Mouse (Mus musculus) urinary bladder, postnatal 25 days (tissue): ENCODE results near the gene She.
A peak's percentile ranks its signal among the peaks of the same experiment; 100 is the strongest.
"Not testable (repeated sequence)": the region's sequence is repeated elsewhere in the genome, so short reads cannot be mapped to it uniquely, and the experiment has no call there.

Experiments used
- DNase-seq: peaks from one replicate; pipeline ENCODE4 v3.0.0; 2022; ENCODE audit warnings: low spot score

The She gene

DNA sequence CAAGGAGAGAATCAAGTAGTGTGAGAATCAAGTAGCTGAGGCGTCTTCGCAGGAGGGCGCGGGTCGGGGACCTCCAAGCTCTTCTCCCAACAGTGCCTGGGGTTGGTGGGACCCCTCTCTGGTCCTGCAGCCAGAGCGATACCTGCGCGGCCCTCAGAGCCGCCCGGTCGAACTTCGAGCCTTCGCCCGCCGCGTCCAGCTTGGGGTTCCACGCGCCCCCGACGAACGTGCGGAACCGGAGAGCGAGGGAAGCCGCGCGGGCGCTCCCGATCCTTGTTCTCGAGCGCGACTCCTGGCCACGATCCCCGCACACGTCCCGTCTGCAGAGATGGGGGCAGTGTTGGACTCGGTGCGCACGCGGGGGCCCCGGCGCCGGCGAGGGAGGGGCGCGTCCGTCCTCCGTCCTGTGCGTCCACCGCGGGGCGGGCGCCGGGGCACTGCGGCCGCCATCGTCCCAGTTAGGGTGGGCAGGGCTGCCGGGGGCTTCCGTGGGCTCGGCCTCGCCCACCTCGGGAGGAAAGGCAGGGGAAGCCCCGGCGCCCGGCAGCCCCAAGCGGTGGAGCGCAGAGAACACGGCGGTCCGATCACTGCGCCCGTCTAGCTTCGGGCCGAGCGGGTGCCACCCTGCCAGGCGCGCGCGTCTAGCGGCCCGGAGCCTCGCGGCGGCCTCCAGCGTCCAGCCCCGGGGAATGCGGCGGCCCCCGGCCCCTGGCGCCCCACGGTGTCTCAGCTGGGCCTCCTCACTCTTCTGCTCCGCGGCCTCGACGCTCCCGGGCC lies at the start of gene She:
Gene She, plus strand, starts transcription at position 556 of the 777 bp plus-strand sequence.
- no peak for DNase-seq

DNA sequence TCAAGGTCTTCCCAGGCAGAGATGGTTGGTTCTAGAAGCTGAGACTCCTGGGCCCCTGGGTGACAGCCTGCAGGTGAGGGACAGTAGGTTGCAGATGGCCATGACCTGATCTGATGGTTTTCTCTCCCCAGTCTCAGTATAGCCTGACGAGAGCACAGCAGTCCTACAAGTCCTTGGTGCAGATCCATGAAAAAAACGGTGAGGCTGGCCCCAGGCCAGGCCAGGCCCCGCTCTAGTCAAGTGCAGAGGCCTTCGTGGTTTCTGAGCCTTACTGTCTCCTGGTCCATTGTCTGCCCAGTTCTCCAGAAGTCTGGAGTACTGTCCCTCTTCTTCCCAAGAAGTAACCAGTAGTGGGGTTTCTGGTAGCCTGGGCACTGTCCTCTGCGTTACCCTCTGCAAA lies 49.5 kb upstream of the She start:
- DNase-seq: no peak

- DNase-seq: peak; percentile 73
These were observed 46.0 kb upstream of the She start for GRCm38 (mm10) chr3:89784991-89785753.

DNA sequence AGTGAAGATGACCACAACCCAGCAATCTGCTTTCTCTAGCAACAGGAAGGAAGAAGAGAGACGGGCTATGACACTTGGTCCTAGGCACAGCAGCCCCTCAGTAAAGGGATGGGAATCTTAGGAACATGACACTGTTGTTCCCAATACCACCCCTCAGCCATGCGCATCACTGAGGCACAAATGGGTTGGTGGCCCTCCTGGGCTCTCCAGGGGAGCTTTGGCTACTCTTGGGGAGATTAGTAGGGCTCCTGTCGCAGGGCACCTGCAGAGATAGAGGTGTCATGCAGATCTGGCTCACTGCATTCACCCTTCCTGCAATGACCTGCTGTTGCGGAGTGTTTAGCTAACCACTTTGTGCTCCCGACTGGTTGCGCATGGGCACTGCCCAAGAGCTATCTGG lies 44.9 kb upstream of the She start:
- DNase-seq: no peak

DNA sequence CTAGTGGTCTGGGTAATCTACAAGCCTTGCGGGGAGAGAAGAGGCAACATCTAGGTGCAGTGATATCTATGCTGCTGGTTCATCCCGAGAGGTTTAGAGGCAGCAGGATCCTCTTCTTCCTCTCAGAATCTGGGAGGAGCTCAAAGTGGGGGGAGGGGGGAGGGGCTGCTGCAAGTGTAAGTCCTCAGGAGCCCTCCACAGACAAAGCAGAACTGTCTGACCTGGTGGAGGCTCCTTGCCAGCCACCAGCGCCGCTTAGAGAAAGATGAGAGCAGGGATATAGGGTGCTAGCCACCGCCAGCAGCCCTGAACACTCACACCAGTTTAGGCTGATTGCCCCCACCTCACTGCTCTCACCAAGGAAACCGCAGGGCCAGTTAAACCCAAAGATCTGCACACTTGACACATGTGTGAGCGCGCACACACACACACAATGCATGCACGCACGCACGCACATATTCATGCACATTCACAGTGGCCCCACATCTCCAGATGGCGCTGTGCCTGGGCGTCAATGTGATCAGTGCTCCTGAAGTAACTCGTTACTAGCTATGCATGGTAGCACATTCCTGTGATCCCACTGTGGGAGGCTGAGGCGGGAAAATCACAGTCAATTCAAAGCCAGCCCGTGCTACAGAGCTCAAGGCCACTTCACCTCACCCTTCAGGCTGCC lies 42.4 kb upstream of the She start:
- DNase-seq: no peak

DNA sequence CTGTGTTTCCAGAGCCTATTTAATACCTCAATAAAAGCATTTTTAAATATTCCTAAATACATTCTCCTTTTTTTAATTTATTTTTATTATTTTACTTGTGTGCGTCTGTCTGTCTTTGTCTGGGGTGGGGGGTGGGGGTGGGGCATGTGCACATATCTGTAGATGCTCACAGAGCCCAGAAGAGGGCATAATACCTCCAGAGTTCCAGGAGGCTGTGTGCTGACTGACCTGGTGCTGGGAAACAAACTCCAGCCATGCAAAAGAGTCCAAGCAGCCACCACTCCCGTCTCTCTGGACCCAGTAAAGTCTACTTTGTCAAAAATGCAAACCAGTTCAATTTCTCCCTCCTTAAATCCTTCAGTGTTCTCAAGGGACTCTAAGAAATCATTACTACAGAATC lies 36.6 kb upstream of the She start:
- no peak for DNase-seq

GRCm38 (mm10) chr3:89795746-89796145 lies 35.4 kb upstream of the She start:
- no peak for DNase-seq

- DNase-seq: no peak
These were observed 34.8 kb upstream of the She start for GRCm38 (mm10) chr3:89796358-89796757.

- DNase-seq: no peak
These were observed 32.7 kb upstream of the She start for GRCm38 (mm10) chr3:89798518-89798917.

GRCm38 (mm10) chr3:89799476-89799875 lies 31.7 kb upstream of the She start:
- no peak for DNase-seq

GRCm38 (mm10) chr3:89800078-89800477 lies 31.1 kb upstream of the She start:
- not testable (repeated sequence) for DNase-seq

GRCm38 (mm10) chr3:89800774-89801506 lies 30.2 kb upstream of the She start:
- DNase-seq: no peak

GRCm38 (mm10) chr3:89801507-89801847 lies 29.7 kb upstream of the She start:
- DNase-seq: no peak

GRCm38 (mm10) chr3:89802876-89803275 lies 28.3 kb upstream of the She start:
- DNase-seq: no peak

DNA sequence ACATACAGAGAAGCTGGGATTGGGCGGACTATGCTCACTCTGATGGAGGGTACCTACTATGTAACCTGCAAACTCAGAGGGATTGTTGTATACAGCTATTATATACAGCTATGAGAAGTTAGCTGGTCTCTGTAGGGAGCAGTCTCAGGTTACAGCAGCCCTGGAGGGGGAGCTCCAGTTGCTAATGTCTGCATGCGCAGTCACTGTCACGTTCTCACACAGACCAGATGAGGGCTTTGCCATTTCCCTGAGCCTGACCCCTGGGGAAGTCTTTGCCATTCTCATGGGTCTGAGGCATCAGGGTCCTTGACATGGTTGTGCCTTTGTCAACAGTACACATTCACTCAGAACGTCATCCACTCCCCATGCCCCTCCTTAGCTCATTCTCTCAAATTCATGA lies 26.0 kb upstream of the She start:
- no peak for DNase-seq

GRCm38 (mm10) chr3:89806751-89807150 lies 24.4 kb upstream of the She start:
- DNase-seq: no peak

GRCm38 (mm10) chr3:89807171-89807570 lies 24.0 kb upstream of the She start:
- no peak for DNase-seq

DNA sequence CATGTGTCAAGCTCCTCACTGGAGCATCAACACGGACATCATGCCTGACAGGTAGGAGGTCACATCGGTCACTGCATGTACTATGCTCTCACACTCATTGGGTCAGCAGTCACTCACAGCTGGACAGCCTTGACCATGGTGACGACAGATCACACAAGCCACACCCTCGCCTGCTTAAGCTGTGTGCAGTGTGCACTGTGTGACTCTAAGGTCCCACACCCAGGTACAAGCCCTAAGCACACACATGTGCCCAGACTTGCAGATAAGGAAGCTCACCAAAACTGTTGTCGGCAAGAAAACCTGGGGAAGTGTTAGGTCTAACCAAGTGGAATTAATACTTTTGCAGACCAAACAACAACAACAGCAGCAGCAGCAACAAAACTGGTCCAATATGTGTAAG lies 23.3 kb upstream of the She start:
- DNase-seq: no peak

DNA sequence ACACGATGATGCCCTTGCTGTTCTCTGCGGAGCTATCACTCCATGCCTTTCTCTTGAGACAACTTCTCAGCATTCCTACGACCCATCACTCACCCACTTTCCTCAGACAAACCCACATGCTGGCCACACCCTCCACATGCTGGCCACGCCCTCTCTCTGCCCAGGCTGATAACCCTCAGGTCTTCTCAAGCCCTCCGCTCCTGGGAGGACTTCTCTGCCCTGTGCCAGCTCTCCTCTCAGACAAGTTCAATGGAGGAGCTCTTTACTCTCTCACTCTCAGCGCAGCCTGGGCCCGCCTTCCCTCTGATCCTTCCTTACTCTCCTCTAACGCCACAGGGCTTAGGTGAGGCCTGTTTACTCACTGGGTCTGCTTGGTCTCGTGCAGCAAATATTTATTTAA lies 22.5 kb upstream of the She start:
- no peak for DNase-seq

GRCm38 (mm10) chr3:89810841-89811240 lies 20.3 kb upstream of the She start:
- no peak for DNase-seq

DNA sequence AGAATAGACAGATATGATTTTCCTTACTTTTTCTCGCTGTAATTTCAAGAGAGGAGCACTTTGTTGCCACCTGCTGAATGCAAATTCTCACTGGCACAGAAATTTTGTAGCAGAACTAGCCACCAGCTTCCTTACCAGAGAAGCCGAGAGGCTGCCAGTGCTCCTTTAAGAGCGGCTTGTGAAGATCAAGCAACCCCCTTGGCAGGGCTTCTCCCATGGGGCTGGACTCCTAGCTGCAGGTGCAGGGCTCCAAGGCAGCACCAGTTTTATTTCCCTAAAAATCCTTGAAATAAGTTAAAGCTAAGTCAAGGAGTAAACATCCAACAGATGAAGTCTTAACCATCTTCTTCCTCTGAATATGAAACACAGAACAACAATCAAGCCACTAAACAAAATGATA lies 19.0 kb upstream of the She start:
- no peak for DNase-seq

- no peak for DNase-seq
These were observed 17.1 kb upstream of the She start for GRCm38 (mm10) chr3:89814051-89814450.
